Mouse (Mus musculus): ENCODE results near the gene Ppp3cb.

Ppp3cb gene

GRCm38 (mm10) chr14:20479291-20480194 lies 66.8 kb downstream of the Ppp3cb start, which contains the start of gene Anxa7:
Anxa7 (minus strand) TSS chr14:20480133.
- peak; percentile 66 to 75 for DNase-seq

GRCm38 (mm10) chr14:20478801-20479200 lies 67.6 kb downstream of the Ppp3cb start:
- DNase-seq = no peak

GRCm38 (mm10) chr14:20478385-20478784 lies 68.0 kb downstream of the Ppp3cb start:
- DNase-seq = no peak

- no peak for DNase-seq
Observed at GRCm38 (mm10) chr14:20477261-20478025, 68.9 kb downstream of the Ppp3cb start.

- DNase-seq = peak; percentile 18 to 22
Observed at GRCm38 (mm10) chr14:20460216-20460615, 86.2 kb downstream of the Ppp3cb start.

GRCm38 (mm10) chr14:20458378-20458777 lies 88.0 kb downstream of the Ppp3cb start:
- no peak for DNase-seq

- peak in 1 of 2 experiments; percentile 16 for DNase-seq
Observed at GRCm38 (mm10) chr14:20452929-20453328, 93.4 kb downstream of the Ppp3cb start.

GRCm38 (mm10) chr14:20451765-20452331 lies 94.5 kb downstream of the Ppp3cb start, which contains the start of gene Cfap70:
Cfap70 (minus strand) TSS chr14:20452226.
- peak; percentile 77 to 80 for DNase-seq

- DNase-seq = peak; percentile 19 to 26
Observed at GRCm38 (mm10) chr14:20451302-20451701, 95.1 kb downstream of the Ppp3cb start.

Measured in cerebellum, postnatal 10 days (tissue).